Mouse (Mus musculus) liver, embryonic 15.5 days (tissue): ENCODE results near the gene Nid2. TPM values are rescaled to one million over a fixed set of nuclear protein-coding genes. Genes with fewer than 3 reads are reported as not detected.

Experiments used
- ATAC-seq: fragments of 200-750 bp; cut with Nextera tagmentation; 2 replicates; pipeline ENCODE4 v1.8.0; 2017; ENCODE audit warnings: moderate number of reproducible peaks, mild to moderate bottlenecking, moderate library complexity; ENCODE audit not compliant: insufficient read depth
- H3K27ac ChIP-seq: fragments of 300-500 bp; sonication (generic); replicated peaks from 2 replicates; pipeline ENCODE4 v1.5.1; 2015; ENCODE audit warnings: mild to moderate bottlenecking, inconsistent platforms
- H3K27me3 ChIP-seq: fragments of 300-500 bp; sonication (generic); 2 replicates; pipeline ENCODE4 v1.6.1; 2015; ENCODE audit warnings: mild to moderate bottlenecking, inconsistent platforms
- H3K36me3 ChIP-seq: fragments of 300-500 bp; sonication (generic); replicated peaks from 2 replicates; pipeline ENCODE4 v1.6.1; 2015; ENCODE audit warnings: moderate library complexity, mild to moderate bottlenecking, inconsistent platforms
- H3K4me1 ChIP-seq: fragments of 300-500 bp; sonication (generic); replicated peaks from 2 replicates; pipeline ENCODE4 v1.6.1; 2015; ENCODE audit warnings: inconsistent platforms
- H3K4me2 ChIP-seq: fragments of 300-500 bp; sonication (generic); 2 replicates; pipeline ENCODE4 v1.6.1; 2015; ENCODE audit warnings: moderate library complexity, mild to moderate bottlenecking, inconsistent platforms
- H3K4me3 ChIP-seq: fragments of 300-500 bp; sonication (generic); replicated peaks from 2 replicates; pipeline ENCODE4 v1.5.1; 2015; ENCODE audit warnings: mild to moderate bottlenecking, inconsistent platforms
- H3K9ac ChIP-seq: fragments of 300-500 bp; sonication (generic); 2 replicates; pipeline ENCODE4 v1.6.1; 2015; ENCODE audit warnings: moderate library complexity, mild to moderate bottlenecking, inconsistent platforms
- H3K9me3 ChIP-seq: fragments of 300-500 bp; sonication (generic); replicated peaks from 2 replicates; pipeline ENCODE4 v1.6.1; 2016; ENCODE audit warnings: inconsistent platforms
- WGBS: fragments of 180-500 bp; shearing (Covaris S2); methylation state at CpG from one replicate; pipeline ENCODE4 v1.1.7; 2015; ENCODE audit warnings: mixed read lengths; ENCODE audit not compliant: insufficient replicate concordance; 5-methylcytosine and 5-hydroxymethylcytosine counted together
- polyA plus RNA-seq: library from polyadenylated mRNA; unstranded; fragments of >200 nt; fragmentation: Nextera tagmentation; extraction: Ambion mirVana; gene quantifications from 2 replicates; pipeline ENCODE4 v1.2.1, GENCODE M21; 2015

The Nid2 gene
- polyA plus RNA-seq = 12.8 and 13.1 TPM in 2 replicates

DNA sequence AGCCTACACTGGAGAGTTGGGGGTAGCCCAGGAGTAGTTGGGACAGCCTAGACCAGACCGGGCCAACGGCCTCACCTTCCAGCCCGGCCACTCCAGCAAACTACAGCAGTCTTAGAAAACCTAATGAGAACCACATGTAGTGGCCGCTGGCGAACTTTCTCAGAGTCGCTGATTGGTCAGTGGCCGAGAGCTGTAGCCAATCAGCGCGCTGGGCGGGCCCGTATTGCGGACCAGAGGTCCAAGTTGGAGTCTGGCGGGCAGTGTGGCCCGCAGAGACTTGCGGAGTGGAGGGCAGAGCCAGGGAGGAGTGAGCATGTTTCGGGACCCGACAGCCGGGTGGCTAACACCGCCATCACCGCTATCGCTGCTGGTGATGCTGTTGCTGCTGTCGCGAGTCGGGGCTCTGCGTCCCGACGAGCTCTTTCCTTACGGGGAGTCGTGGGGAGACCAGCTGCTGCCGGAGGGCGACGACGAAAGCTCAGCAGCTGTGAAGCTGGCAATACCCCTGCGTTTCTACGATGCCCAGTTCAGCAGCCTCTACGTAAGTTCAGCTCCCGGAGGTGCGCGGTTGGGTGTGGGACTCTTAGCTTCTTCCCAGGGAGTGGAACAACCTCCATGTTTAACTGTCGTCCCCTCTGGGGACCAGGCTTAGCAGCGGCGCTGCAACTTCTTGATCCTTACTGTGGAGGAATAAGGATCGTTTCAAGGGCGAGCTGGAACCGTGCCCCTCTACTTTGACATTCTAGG, at the start of gene Nid2:
Nid2 (plus strand) TSS at position 241 of the 747 bp plus-strand sequence.
- H3K9me3 ChIP-seq = no peaks in the 10 kb centered on the region
- peaks cover 35% of the 10 kb centered on the region for H3K27me3 ChIP-seq
- under 1% methylated on average over 45 of the region's 45 CpGs for WGBS
- ATAC-seq = peak; percentile 87
- peak within 1 kb of the TSS; percentile 80 for H3K4me2 ChIP-seq
- H3K4me1 ChIP-seq = peaks cover 23% of the 10 kb centered on the region
- H3K9ac ChIP-seq = no peak within 1 kb of the TSS
- no peaks in the 10 kb centered on the region for H3K36me3 ChIP-seq
- H3K4me3 ChIP-seq = peak within 1 kb of the TSS; percentile 58
- no peak within 1 kb of the TSS for H3K27ac ChIP-seq

- H3K27ac ChIP-seq = no peak overlapping the region
- no peak overlapping the region for H3K4me2 ChIP-seq
- H3K9ac ChIP-seq = no peak overlapping the region
- no peak for ATAC-seq
- no peaks in the 10 kb centered on the region for H3K4me1 ChIP-seq
- H3K27me3 ChIP-seq = no peaks in the 10 kb centered on the region; the same call in 1 of the 2 replicates
- no peaks in the 10 kb centered on the region for H3K9me3 ChIP-seq
- no peak overlapping the region for H3K4me3 ChIP-seq
- H3K36me3 ChIP-seq = no peaks in the 10 kb centered on the region
Observed at GRCm38 (mm10) chr14:19701546-19701945, 49.5 kb upstream of the Nid2 start.

- WGBS = 7% methylated on average over 16 of the region's 16 CpGs
- no peaks in the 10 kb centered on the region; the same call in 1 of the 2 replicates for H3K27me3 ChIP-seq
- ATAC-seq = no peak
- no peaks in the 10 kb centered on the region for H3K36me3 ChIP-seq
- peaks cover 8% of the 10 kb centered on the region for H3K4me1 ChIP-seq
- H3K9ac ChIP-seq = no peak overlapping the region
- H3K4me3 ChIP-seq = no peak overlapping the region
- H3K27ac ChIP-seq = no peak overlapping the region
- no peaks in the 10 kb centered on the region for H3K9me3 ChIP-seq
- no peak overlapping the region for H3K4me2 ChIP-seq
Observed at GRCm38 (mm10) chr14:19705649-19706048, 45.4 kb upstream of the Nid2 start.

DNA sequence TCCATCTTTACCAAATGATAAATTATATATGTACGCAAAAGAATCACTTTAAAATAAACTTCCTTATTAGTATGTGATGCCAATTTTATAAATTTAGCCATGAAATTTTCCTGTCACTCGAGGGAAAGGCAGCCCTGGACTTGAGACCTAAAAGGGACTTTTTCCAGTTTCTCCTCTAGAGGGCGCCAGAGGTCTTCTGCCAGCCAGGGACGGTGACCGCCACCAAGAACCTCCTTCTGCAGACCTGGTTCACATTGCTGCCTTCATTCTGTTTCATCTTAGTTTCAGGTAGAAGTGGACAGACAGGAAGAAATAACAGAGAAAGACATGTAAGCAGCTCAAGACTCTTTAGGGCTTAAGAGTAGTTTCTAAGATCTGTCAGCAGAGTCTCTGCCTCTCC, 44.6 kb upstream of the Nid2 start:
- no peak overlapping the region for H3K9ac ChIP-seq
- no peak overlapping the region for H3K4me3 ChIP-seq
- no peaks in the 10 kb centered on the region; the same call in 1 of the 2 replicates for H3K27me3 ChIP-seq
- no peak overlapping the region for H3K4me2 ChIP-seq
- no peaks in the 10 kb centered on the region for H3K36me3 ChIP-seq
- no peak overlapping the region for H3K27ac ChIP-seq
- ATAC-seq = no peak
- WGBS = under 1% methylated on average over 5 of the region's 5 CpGs
- peaks cover 8% of the 10 kb centered on the region for H3K4me1 ChIP-seq
- no peaks in the 10 kb centered on the region for H3K9me3 ChIP-seq

DNA sequence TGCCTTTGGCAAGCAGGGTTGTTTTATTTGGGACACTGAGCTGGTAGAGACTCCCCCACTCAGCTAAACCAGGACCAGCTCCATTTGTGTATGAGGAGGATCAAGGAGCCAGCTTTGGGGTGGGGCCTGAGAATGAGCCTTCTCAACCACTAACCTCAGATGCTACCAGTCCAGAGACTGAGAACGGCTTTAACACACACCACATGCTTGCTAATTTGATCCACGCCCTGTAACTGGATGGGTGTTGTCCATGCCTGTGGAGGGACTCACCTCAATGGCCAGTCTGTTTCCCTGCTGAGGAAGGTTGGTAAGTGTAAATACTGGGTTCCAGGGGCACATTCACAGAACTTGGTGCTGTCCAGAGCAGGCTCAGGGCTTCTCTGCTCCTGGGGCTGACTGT, 44.1 kb upstream of the Nid2 start:
- Histone ChIP-seq H3K4me1 (peaks cover 11% of the 10 kb centered on the region), H3K27me3 (no peaks in the 10 kb centered on the region; the same call in 1 of the 2 replicates), H3K36me3 (no peaks in the 10 kb centered on the region), H3K4me2 (no peak overlapping the region), H3K27ac (0 out of 2 replicates have a peak overlapping the region, but pooled peaks have one; percentile 19), H3K9ac (no peak overlapping the region), H3K4me3 (no peak overlapping the region), H3K9me3 (no peaks in the 10 kb centered on the region)
- WGBS = 42% methylated on average over 2 of the region's 2 CpGs
- ATAC-seq = no peak

- H3K36me3 ChIP-seq = no peaks in the 10 kb centered on the region
- ATAC-seq = peak; percentile 64; the same call in 1 of the 2 replicates
- H3K9ac ChIP-seq = no peak overlapping the region
Observed at GRCm38 (mm10) chr14:19707721-19708507, 43.2 kb upstream of the Nid2 start.

DNA sequence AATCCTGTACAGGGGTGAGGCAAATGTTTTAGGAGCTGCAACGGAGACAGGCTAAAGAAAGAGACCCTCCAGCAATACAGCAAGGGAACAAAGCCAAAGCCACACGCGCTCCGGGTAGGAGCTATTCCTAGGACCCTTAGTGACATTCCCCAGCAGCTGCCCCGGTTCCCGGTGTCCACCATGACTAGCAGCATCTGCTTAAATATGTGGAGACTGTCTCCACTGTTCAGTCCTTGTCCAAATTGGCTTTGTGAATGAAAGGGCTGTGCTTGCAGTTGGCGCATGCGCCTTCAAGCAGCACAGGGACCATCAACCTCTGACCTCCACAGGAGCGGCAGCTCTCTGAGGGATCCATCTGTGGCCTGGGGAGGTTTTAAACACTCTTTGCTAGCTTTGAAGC, 41.9 kb upstream of the Nid2 start:
- no peak; the same call in 1 of the 2 replicates for ATAC-seq
- Histone ChIP-seq H3K9me3 (no peaks in the 10 kb centered on the region), H3K36me3 (no peaks in the 10 kb centered on the region), H3K4me3 (peak overlapping the region; percentile 36), H3K4me1 (peaks cover 15% of the 10 kb centered on the region), H3K4me2 (peak overlapping the region; percentile 47), H3K9ac (no peak overlapping the region), H3K27me3 (no peaks in the 10 kb centered on the region; the same call in 1 of the 2 replicates), H3K27ac (no peak overlapping the region)
- 61% methylated on average over 9 of the region's 9 CpGs for whole genome bisulfite sequencing

More at GRCm38 (mm10) chr14:19707721-19708507, 43.2 kb upstream of the Nid2 start:
- 48% methylated on average over 11 of the region's 11 CpGs for WGBS
- Histone ChIP-seq H3K4me1 (peaks cover 12% of the 10 kb centered on the region), H3K4me3 (peak overlapping the region; percentile 36), H3K9me3 (no peaks in the 10 kb centered on the region), H3K27me3 (no peaks in the 10 kb centered on the region; the same call in 1 of the 2 replicates), H3K27ac (peak overlapping the region; percentile 64), H3K4me2 (peak overlapping the region; percentile 47)

DNA sequence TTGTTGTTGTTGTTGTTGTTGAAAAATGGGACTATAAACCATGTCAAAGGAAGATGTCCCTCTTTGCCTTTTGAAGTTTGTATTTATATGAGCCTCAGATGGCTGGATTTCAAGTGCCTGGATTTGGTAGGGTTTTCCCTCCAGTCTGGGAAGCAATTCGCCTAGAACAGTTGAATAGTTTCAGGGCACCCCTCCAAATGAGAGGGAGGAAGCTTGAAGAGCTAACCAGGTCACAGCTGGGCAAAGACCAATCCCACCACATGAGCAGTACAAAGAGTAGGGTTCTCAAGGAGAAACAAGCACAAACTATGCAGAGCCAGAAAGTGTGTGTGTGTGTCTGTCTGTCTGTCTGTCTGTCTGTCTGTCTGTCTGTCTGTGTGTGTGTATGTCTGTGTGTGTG, 39.3 kb upstream of the Nid2 start:
- no peaks in the 10 kb centered on the region for H3K27me3 ChIP-seq
- no peaks in the 10 kb centered on the region for H3K9me3 ChIP-seq
- H3K4me1 ChIP-seq = peaks cover 14% of the 10 kb centered on the region
- H3K36me3 ChIP-seq = no peaks in the 10 kb centered on the region
- no peak overlapping the region for H3K9ac ChIP-seq
- ATAC-seq = no peak
- H3K27ac ChIP-seq = no peak overlapping the region
- 40% methylated on average over 1 of the region's 1 CpGs for WGBS
- no peak overlapping the region for H3K4me2 ChIP-seq
- no peak overlapping the region for H3K4me3 ChIP-seq

DNA sequence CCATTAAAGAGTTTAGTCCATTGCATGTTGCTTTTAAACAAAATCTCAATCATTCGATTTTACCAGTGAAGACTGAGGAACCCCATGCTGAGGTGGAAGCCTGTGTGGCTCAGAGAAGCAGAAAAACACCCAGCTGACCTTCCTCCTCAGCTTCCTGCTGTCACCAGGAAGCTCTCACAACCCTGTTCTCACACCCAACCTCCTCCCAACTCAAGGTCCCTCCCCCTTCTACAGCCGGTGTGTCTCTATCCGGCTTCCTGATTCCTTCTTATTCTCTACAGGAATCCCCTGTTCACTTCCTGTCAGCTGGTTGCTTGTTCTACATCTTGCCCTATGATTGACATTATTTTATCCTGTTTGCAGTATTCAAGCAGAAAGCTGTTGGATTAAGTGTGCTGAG, 38.0 kb upstream of the Nid2 start:
- no peak for ATAC-seq
- 15% methylated on average over 3 of the region's 3 CpGs for WGBS
- Histone ChIP-seq H3K36me3 (no peaks in the 10 kb centered on the region), H3K27me3 (no peaks in the 10 kb centered on the region), H3K9me3 (no peaks in the 10 kb centered on the region), H3K4me1 (0 out of 2 replicates have a peak, but pooled peaks cover 7% of the 10 kb centered on the region), H3K4me2 (no peak overlapping the region), H3K9ac (no peak overlapping the region), H3K4me3 (no peak overlapping the region), H3K27ac (no peak overlapping the region)

DNA sequence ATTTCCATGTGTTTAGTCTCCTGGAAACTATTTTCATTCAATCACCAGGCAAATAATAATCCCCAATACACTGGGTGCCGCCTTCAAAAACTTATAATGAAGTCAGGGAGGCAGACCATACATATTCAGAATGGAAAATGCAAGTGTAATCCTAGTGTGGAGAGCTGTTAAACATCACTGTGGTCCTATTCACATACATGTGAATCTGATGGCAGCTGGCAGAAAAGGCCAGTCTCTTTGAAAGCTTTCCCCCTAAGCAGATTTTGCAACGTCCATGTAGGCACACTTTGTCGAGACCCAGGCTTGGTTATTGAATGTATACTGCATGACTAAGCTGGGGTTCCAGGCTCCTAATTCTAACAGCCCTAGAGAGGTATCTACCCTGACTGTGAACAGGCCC, 32.0 kb upstream of the Nid2 start:
- H3K4me1 ChIP-seq = no peaks in the 10 kb centered on the region
- no peaks in the 10 kb centered on the region for H3K27me3 ChIP-seq
- no peak overlapping the region for H3K4me2 ChIP-seq
- H3K36me3 ChIP-seq = no peaks in the 10 kb centered on the region
- H3K4me3 ChIP-seq = no peak overlapping the region
- no peak for ATAC-seq
- no peak overlapping the region for H3K27ac ChIP-seq
- 47% methylated on average over 3 of the region's 3 CpGs for WGBS
- no peaks in the 10 kb centered on the region for H3K9me3 ChIP-seq
- H3K9ac ChIP-seq = no peak overlapping the region

- Histone ChIP-seq H3K4me1 (no peaks in the 10 kb centered on the region), H3K9ac (no peak overlapping the region), H3K27me3 (no peaks in the 10 kb centered on the region), H3K27ac (no peak overlapping the region), H3K36me3 (no peaks in the 10 kb centered on the region), H3K9me3 (no peaks in the 10 kb centered on the region), H3K4me2 (no peak overlapping the region), H3K4me3 (no peak overlapping the region)
- 63% methylated on average over 2 of the region's 2 CpGs for WGBS
- ATAC-seq = no peak
Observed at GRCm38 (mm10) chr14:19720044-19720611, 30.9 kb upstream of the Nid2 start.
